Mouse (Mus musculus): ENCODE measurements at regions not wholly inside any gene's neighbourhood (a gene's known extent, or its start where the extent isn't known, plus 50 kb on each side); places are given as distances from the start of the nearest gene placed in this dataset.
"Not testable (repeated sequence)": the region's sequence is repeated elsewhere in the genome, so short reads cannot be mapped to it uniquely, and the experiment has no call there.

GRCm38 (mm10) chr10:96685991-96686601 is 69.3 kb downstream of the Btg1 start:
- peak; percentile 94 for DNase-seq (ENCODE audit: low spot score)

DNA sequence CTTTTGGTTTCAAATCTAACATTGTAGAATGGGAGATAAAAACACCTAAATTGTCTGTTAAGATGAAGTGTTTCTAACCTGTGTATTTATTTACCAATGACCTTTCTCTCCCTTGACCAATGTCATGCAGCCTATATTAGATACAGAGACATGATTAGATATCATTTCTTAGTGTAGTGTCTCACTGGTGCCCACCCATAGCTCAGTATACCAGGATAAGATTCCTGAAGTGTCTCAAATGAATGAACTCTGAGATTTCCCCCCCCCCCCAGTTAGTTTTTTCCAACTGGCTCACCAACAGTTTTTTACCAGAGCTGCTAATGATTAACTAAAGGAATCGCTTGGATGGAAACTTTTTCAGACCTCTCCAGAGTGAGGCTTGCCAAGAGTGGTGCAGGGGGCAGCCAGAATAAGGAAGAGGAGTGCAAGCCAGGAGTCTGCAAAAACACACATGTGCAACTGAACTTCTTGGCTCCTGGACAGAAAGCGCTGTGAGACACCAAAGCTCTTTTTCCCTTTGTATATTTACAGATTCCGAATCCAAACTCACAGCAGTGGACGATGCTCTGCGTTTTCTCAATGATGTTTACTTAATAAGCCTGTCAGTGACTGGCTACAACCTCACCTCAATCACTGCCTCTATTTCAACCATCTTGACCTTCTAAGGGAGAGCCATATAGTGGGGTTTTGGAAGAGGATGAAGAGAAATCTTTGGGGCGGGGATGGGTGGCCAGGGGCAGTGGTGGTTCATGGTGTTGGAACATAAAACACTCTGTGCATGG is 70.0 kb downstream of the Btg1 start:
- peak; percentile 81 for DNase-seq (ENCODE audit: low spot score)

DNA sequence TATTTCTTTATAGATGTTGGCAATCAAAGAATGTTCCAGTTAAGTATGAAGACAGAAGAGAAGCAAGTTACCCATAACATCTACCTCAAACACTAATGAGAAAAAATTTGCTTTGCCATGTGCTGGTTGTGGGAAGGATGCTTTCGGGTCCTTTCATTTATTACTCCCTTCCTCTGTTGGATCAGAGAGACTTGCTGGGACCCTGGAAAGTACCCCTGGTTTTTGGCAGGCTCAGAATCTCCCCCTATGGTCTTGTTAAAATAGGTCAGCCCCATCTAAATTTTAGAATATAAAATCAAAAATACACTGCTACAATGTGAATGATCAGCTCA is 70.6 kb downstream of the Btg1 start:
- DNase-seq (ENCODE audit: low spot score), result no peak

DNA sequence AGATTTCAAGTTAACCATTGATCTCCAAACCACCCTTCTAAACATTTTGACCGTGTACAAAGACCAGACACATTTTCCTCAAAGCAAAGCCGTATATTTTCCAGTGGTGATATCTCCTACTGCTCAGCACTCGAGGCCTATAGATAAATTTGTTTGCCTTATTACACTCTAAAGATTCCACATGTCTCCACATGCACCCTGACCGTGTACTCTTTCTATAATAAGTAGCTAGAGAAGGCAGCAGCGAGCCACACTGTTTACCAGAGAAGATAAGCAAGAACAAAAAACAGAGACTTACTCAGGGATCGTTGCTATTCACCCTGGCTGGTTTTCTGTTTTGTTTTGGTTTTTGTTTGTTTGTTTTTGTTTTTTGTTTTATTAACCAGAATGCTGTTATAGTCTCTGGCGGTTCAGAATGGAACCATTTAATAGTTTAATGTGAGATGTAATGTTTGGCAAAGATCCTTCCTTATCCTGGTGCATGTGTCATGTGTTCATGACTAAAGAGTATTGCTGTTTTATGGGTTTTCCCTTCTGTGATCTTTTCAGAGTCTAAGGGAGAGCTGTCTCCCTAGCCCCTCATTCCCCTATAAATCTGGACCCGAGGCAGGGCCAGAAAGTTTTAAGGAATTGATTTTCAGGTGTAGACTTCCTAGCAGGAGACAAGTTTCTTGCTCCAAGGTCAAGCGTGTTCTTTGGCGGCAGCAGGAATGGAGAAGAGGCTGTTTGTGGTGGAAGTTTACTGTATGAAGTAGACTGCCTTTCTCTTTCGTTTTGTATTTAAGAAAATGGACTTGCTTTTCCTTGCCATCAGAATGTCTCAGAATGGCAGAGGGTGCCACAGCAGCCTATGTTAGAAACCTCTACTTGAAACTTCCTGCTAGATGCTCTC is 73.4 kb downstream of the Btg1 start:
- DNase-seq (ENCODE audit: low spot score), result peak; percentile 33

DNA sequence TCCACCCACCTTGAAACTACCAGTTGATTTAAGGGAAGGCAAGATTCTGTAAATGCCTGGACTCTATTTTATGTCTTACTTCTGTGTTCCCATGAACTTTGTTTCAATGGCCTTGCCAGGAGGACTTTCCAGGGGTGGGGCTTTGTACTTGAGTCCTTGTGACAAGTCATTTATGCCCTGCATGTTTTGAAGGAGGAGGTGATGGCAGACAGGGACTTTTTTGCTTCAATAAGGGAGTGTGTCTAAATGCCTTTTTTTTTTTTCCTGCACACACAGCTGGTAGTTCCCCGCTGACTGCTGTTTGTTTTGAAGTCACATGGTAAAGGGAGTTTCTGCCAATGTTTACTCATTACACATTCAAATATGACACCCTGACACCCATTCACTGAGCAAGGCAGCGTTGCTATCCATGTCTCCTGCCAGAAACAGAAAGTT is 74.1 kb downstream of the Btg1 start:
- DNase-seq (ENCODE audit: low spot score), result peak; percentile 90

- DNase-seq (ENCODE audit: low spot score), result no peak
These were observed 74.6 kb downstream of the Btg1 start for GRCm38 (mm10) chr10:96691319-96691870.

DNA sequence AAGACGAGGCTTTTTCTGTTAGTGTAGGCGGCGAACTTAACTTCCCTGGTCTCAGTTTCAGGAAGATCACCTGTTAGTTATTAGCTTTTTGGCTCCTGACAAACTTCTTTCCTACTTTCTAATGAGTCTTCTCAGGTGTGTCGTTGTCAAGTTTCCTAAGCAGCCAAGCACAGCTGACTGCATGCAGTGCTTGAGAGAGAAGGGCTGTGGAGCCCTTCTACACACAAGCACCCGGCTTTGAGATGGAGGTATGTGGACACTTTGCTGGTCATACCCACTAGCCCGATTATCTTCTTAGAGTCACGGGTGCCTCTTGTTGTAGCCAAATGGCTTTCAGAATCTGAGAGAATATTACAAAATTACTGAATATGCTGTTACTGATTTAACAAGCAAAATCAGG is 76.0 kb downstream of the Btg1 start:
- DNase-seq (ENCODE audit: low spot score), result no peak

DNA sequence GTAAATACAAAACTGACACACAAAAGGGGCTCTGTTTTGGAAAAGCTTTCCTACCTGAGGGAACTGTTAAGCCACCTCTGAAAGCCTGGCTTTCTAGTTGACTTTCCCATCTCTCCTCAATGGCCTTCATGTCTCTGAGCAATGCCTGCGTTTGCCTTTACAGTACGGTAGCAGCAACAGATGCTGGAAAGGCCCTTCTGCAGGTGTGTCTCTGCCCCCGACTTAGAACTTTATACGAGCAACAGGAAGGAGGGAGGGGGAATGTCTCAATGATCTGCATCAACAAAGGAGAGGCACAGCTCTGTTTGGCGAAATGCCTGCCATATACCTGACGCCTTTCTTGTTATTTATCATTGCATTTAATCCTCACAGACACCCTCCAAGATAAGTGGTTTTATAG is 77.0 kb downstream of the Btg1 start:
- DNase-seq (ENCODE audit: low spot score), result no peak

DNA sequence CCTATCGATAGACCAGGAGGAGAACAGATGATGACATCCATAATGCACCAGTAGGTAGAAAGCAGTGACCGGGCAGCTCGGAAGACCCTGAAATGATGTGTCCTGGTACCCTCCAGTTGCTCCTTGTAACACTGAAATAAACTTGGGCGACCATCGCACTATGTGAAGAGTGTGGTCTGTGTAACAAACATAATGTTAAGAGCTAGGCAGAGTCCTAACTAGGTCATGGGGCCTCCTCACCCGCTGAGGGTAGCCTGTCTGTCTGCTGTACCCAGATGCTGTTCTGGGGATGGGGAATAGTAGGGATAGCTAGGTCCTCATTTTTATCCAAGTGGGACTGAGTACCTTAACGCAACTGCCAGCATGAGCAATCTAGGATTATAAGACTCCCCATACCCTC is 79.8 kb downstream of the Btg1 start:
- DNase-seq (ENCODE audit: low spot score), result no peak

DNA sequence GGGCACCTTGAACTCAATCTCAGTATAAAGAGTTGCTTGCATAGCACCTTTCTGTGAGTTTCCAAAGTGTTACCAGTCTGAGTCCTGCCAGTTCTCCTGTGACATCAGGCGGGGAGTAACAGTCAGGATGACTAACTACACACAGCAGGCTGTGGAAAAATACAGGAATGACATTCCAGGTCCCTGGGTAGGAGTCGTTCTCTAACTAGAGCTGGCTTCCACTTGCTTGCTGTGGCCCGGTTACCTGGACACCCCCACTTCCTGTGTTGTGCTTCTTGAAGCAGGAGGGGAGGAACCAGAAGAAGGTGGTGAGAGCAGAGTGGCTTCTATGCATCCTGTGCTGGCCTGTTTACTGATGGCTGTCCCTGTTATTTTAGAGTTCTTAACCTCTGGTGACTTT is 81.0 kb downstream of the Btg1 start:
- DNase-seq (ENCODE audit: low spot score), result no peak

DNA sequence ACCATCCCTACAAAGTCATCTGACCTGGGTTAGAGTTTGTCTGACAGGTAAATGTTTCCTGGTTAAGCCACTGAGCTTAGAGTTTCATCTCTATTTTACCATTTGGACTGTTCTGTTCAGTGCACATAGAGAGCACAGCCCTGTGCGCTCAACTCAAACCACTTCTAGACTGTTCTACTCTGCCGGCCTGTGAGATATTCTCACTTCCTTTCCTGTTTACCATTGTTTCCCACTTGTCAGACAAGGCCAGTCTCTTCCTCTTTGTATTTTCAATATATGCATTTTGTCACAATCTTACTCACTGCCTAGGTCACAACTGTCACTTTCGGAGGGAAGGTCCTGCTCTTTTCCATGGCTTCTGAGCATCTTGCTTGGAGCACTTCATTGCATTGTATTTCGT is 89.8 kb downstream of the Btg1 start:
- DNase-seq (ENCODE audit: low spot score), result no peak

- no peak for DNase-seq (ENCODE audit: low spot score)
These were observed 91.7 kb downstream of the Btg1 start for GRCm38 (mm10) chr10:96708471-96708870.

DNA sequence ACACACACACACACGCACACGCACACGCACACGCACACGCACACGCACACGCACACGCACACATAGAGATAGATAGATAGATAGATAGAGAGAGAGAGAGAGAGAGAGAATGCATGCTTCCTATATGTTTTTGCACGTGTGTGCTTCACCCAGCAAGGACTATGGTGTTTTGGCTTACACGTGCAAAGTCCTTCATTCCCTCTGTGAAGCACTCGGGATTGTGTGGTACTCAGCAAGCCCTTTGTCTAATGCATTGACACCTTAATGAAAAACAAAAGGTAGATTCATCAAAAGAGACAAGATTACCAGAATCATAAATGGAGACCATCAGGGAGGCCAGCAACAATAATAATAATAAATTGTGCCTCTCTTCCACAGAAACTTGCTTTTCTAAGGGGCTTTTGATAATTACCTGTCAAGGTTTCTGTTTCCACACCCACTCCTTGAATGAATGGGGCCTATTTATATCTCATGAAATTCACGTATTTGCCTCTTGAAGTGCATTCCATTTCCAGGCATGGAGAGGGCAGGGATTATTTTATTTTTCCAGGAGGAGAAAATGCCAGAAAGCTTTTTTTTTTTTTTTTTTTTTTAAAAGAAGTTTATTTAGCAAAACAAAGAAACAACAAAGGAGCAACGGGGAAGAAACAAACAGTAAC is 93.0 kb downstream of the Btg1 start:
- no peak for DNase-seq (ENCODE audit: low spot score)

DNA sequence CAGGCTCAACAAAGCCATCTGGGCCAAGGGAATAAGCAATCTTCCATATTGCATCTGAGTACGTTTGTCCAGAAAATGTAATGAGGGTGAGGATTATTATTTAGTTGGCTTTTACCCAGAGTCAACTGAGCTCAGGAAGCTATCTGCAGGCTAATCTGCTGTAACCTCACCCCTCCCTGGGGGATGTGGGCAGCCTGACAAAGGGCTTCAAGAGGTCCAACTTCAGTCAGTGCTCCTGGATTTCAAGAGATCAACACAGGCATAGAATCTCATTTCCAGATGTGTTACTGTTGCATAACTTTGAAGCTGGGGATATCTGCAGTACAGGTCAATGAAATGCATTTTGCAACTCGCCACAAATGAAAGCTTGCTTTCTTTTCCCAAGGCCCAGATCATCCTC is 95.2 kb downstream of the Btg1 start:
- peak; percentile 15 for DNase-seq (ENCODE audit: low spot score)

DNA sequence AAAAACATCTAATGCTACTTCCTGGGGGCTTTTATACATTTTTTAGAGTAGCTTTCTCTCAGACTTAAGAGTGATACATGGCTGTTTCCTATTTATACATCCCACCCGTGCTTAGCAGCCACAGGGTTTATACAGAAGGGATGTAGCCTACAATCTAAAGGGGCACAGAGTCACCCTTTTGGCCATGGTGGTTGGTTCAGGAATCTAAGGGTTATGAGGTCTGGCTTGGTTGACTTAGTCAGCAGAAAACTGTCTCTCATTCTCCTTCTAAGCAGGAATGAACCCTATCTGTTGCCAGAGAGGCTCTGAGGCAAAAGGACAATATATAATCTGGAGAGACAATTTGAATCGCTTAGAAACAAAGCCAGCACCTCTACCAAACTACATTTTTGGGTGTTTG is 97.9 kb downstream of the Btg1 start:
- DNase-seq (ENCODE audit: low spot score), result no peak

DNA sequence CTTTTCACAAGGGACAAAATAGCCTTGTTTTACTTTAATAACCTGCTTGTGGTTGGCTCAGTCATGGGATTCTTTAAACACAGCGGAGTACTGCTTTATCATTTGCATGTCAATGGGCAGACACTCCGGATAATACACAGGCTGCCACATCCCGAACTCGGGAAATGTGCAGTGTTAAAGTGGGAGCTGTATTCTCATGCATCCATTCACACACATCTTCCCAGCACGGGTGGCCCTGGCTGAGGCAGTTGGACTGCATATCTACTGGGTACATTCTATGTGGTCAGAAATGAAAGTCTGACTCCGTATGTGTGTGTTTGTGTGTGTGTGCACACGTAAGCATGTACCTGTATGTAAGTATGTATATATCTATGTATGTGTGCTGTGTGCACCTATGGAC is 100.5 kb downstream of the Btg1 start:
- DNase-seq (ENCODE audit: low spot score), result no peak

DNA sequence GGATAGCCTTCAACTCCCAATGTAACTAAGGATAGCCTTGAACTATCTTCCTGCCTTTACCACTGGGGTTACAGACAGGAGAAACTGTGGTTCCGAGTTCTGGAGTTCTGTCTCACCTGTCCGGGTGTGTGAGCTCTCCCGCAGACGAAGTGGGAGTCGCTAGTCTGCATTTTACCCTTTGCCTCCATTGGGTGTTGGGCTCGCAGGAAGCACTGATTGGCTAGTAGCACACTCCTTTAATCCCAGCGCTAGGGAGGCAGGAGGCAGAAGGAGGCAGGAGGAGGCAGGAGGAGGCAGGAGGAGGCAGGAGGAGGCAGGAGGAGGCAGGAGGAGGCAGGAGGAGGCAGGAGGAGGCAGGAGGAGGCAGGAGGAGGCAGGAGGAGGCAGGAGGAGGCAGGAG is 101.9 kb downstream of the Btg1 start:
- DNase-seq (ENCODE audit: low spot score), result not testable (repeated sequence)

DNA sequence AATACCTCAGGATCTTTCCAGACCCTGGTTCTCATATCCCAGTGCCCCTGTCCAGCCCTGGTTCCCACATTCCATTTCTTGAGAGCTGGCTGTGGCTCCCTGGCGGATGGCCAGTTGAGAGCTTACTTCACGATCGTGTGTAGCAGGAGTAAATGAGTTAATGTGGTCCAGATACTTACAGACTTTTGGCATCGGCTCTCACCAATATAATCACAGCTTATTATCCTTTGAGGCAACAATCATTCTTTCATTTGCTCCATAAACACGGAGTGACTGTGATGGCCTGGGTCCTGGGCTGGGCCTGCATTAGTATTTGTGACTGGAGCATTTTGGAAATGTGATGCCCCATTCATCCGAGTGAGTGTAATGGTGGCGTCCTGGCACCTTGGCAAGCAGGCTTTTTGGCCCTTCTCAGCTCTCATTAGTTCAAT is 103.5 kb downstream of the Btg1 start:
- peak; percentile 68 for DNase-seq (ENCODE audit: low spot score)

DNA sequence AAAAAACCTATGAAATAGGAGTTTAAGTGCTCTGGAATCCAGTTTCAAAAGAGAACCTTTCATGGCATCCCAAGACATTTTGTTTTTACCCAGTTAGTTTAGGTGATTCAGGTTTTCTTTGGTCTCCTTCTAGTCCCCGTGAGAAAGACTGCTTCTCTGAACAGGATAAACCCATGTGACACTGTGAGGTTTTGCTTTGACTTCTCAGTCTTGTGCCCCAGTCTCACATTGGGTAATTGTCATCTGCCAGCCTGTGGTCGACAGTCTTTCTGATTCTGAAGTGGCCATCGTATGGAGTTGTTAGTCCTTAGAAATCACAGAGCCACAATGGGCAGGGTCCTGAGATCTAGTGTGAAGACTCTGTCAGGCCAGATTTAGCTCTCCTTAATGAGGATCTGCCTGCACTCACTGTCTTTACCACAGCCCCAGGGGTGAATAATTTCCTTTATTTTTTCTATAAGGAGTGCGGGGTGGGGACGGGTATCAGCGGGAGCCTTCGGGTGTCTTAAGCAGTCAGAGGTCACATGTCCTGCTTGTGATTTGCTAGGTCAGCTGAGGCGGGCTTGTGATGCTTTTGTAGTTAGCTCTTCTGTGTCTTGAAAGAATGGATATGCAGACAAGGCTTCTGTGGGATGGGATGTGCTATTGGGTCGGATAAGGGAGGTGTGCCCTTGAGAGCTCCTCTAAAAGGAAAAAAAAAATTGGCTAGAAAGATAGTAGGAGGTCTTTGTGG is 104.3 kb downstream of the Btg1 start:
- no peak for DNase-seq (ENCODE audit: low spot score)

- DNase-seq (ENCODE audit: low spot score), result peak; percentile 35
These were observed 105.7 kb downstream of the Btg1 start for GRCm38 (mm10) chr10:96722491-96722890.

GRCm38 (mm10) chr10:96723071-96723470 is 106.3 kb downstream of the Btg1 start:
- no peak for DNase-seq (ENCODE audit: low spot score)

Data from adipocyte (in vitro differentiated cells).